Mouse (Mus musculus): ENCODE data around the gene Arhgap24. TPM values are rescaled to one million over a fixed set of nuclear protein-coding genes. Genes with fewer than 3 reads are reported as not detected.

Gene Arhgap24
- total and polyA plus RNA-seq, 3 experiments, result 34.7 to 51.6 (median 47.9) TPM

DNA sequence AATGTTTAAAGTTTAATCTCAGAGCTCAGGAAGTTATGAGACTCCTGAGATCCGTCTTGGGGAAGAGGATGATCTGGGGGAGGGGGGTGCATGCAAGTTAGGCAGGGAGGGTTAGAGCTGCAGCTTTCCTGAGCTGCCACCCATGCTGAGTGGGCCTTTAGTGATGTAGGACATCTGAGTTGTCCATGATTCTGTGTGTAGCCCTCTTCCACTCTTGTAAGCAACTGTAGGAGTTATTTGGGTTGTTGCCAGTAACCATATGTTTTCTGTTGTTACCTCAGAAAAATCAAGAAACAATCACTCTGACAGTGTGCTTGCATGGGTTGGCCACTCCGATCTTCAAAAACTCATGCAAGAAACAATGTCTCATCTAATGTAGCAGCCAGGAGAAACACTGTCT is 370.6 kb downstream of the Arhgap24 start:
- dilution Hi-C loops (cut with MboI; ENCODE audit: extremely low pct_ligation_motif_present, extremely low pct_unique_long_range_greater_than_20kb, low sequenced_read_pairs), result no loop called here
- no peak for TF ChIP-seq ETS1 (conservative IDR thresholded peaks at IDR 0.05; ENCODE audit: low read depth, low read length)
- TF ChIP-seq HCFC1 (IDR thresholded peaks at IDR 0.05; ENCODE audit: low read depth, low read length), result no peak
- TF ChIP-seq BHLHE40 (IDR thresholded peaks at IDR 0.05; ENCODE audit: low read depth, low read length), result no peak
- TF ChIP-seq MXI1 (IDR thresholded peaks at IDR 0.05; ENCODE audit: low read depth, low read length), result no peak
- TF ChIP-seq MAFK (IDR thresholded peaks at IDR 0.05; ENCODE audit: insufficient replicate concordance, low read length), result no peak
- no peak for TF ChIP-seq GABPA (IDR thresholded peaks at IDR 0.05; ENCODE audit: insufficient replicate concordance, low read depth, low read length)
- TF ChIP-seq SMC3 (IDR thresholded peaks at IDR 0.05; ENCODE audit: low read depth, low read length), result no peak
- no peak for TF ChIP-seq CTCF (conservative IDR thresholded peaks at IDR 0.05 in 1 of 2, IDR thresholded peaks at IDR 0.05 in 1 of 2; ENCODE audit: low read depth in 2 of 2, low read length in 2 of 2)
- TF ChIP-seq JUN (IDR thresholded peaks at IDR 0.05; ENCODE audit: insufficient read depth, low read depth, low read length), result no peak
- TF ChIP-seq SIN3A (IDR thresholded peaks at IDR 0.05; ENCODE audit: low read length), result no peak
- TF ChIP-seq USF2 (conservative IDR thresholded peaks at IDR 0.05; ENCODE audit: low read depth, low read length), result no peak
- TF ChIP-seq POLR2A (IDR thresholded peaks at IDR 0.05; ENCODE audit: low read depth, low read length), result no peak
- no peak for TF ChIP-seq POLR2AphosphoS2 (IDR thresholded peaks at IDR 0.05; ENCODE audit: low read depth, low read length)
- TF ChIP-seq MEF2A (IDR thresholded peaks at IDR 0.05; ENCODE audit: borderline replicate concordance, low read depth, low read length), result no peak
- Histone ChIP-seq H3K27ac (ENCODE audit: insufficient read depth, low read depth) (no peak overlapping the region), H3K4me1 (ENCODE audit: control insufficient read depth in 1 of 2, insufficient read depth in 2 of 2) (peaks cover 5 to 14% of the 10 kb centered on the region in 2 experiments; a peak in 3 of 4 replicates), H3K36me3 (replicated peaks in 1 of 2; ENCODE audit: control insufficient read depth in 1 of 2, insufficient read depth in 1 of 2, low read length in 1 of 2) (peaks cover 0 to 65% of the 10 kb centered on the region in 2 experiments), H3K9me3 (replicated peaks; ENCODE audit: low read length) (peaks cover 3% of the 10 kb centered on the region), H3K79me2 (replicated peaks; ENCODE audit: control insufficient read depth, extremely low read depth, insufficient read depth, poor library complexity, severe bottlenecking) (0 out of 2 replicates have a peak, but pooled peaks cover 2% of the 10 kb centered on the region), H3K4me2 (ENCODE audit: insufficient read depth, low read depth, poor library complexity, severe bottlenecking) (no peak overlapping the region), H3K9ac (ENCODE audit: insufficient read depth, low read depth) (no peak overlapping the region), H3K4me3 (replicated peaks in 1 of 3; ENCODE audit: low read depth in 2 of 3, low read length in 2 of 3, poor library complexity in 1 of 3) (no peak overlapping the region), H3K27me3 (replicated peaks) (no peaks in the 10 kb centered on the region)
- in situ Hi-C loops (cut with MboI; ENCODE audit: low pct_ligation_motif_present, low pct_unique_long_range_greater_than_20kb, low sequenced_read_pairs), result loop anchor here (25.0 kb wide), 1 partner anchor 139 kb away; no protein-coding TSS in a partner anchor
- no peak for DNase-seq (ENCODE audit: extremely low read depth)

DNA sequence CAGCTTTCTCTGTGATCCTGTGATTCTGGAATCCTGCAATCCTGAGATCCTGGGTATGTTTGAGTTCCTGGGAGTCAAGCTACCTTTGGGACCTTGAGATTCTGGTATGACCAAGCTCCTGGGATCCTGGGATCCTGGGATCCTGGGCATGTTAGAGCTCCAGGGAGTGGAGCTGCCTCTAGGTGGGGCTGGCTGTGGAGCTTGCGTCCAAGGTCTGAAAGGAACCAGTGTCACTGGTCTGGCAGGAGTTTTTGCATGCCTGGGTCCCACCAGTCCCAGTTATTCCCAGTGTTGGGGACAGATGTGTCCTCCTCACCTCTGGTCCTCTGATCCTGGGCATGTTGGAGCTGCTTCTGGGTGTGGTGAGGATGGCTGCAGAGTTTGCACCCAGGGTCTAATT is 372.6 kb downstream of the Arhgap24 start:
- Histone ChIP-seq H3K36me3 (replicated peaks in 1 of 2; ENCODE audit: control insufficient read depth in 1 of 2, insufficient read depth in 1 of 2, low read length in 1 of 2) (peaks cover 0 to 59% of the 10 kb centered on the region in 2 experiments), H3K27ac (ENCODE audit: insufficient read depth, low read depth) (no peak overlapping the region), H3K9me3 (replicated peaks; ENCODE audit: low read length) (peaks cover 3% of the 10 kb centered on the region), H3K4me1 (ENCODE audit: control insufficient read depth in 1 of 2, insufficient read depth in 2 of 2) (peaks cover 5 to 14% of the 10 kb centered on the region in 2 experiments; a peak in 3 of 4 replicates), H3K9ac (ENCODE audit: insufficient read depth, low read depth) (no peak overlapping the region), H3K27me3 (replicated peaks) (no peaks in the 10 kb centered on the region), H3K4me3 (replicated peaks in 1 of 3; ENCODE audit: low read depth in 2 of 3, low read length in 2 of 3, poor library complexity in 1 of 3) (no peak overlapping the region), H3K79me2 (replicated peaks; ENCODE audit: control insufficient read depth, extremely low read depth, insufficient read depth, poor library complexity, severe bottlenecking) (0 out of 2 replicates have a peak, but pooled peaks cover 2% of the 10 kb centered on the region), H3K4me2 (ENCODE audit: insufficient read depth, low read depth, poor library complexity, severe bottlenecking) (no peak overlapping the region)
- DNase-seq (ENCODE audit: extremely low read depth), result no peak
- in situ Hi-C loops (cut with MboI; ENCODE audit: low pct_ligation_motif_present, low pct_unique_long_range_greater_than_20kb, low sequenced_read_pairs) (loop anchor here (25.0 kb wide), 1 partner anchor 141 kb away; no protein-coding TSS in a partner anchor), dilution Hi-C loops (cut with MboI; ENCODE audit: extremely low pct_ligation_motif_present, extremely low pct_unique_long_range_greater_than_20kb, low sequenced_read_pairs) (no loop called here)
- no peak for TF ChIP-seq KAT2A (IDR thresholded peaks at IDR 0.05; ENCODE audit: insufficient replicate concordance, low read length)
- no peak for TF ChIP-seq JUND (conservative IDR thresholded peaks at IDR 0.05; ENCODE audit: low read depth, low read length)
- TF ChIP-seq E2F4 (IDR thresholded peaks at IDR 0.05; ENCODE audit: insufficient replicate concordance, low read depth, low read length), result no peak
- TF ChIP-seq ZC3H11A (IDR thresholded peaks at IDR 0.05; ENCODE audit: low read depth, low read length), result no peak
- no peak for TF ChIP-seq MYC (IDR thresholded peaks at IDR 0.05; ENCODE audit: low read depth, low read length)
- no peak for TF ChIP-seq HCFC1 (IDR thresholded peaks at IDR 0.05; ENCODE audit: low read depth, low read length)
- no peak for TF ChIP-seq BHLHE40 (IDR thresholded peaks at IDR 0.05; ENCODE audit: low read depth, low read length)
- TF ChIP-seq UBTF (IDR thresholded peaks at IDR 0.05; ENCODE audit: low read depth, low read length), result no peak
- no peak for TF ChIP-seq NRF1 (IDR thresholded peaks at IDR 0.05; ENCODE audit: low read depth, low read length)
- no peak for TF ChIP-seq ZKSCAN1 (IDR thresholded peaks at IDR 0.05; ENCODE audit: borderline replicate concordance, low read depth, low read length)
